Mouse (Mus musculus) CD4-positive, CD25-positive, alpha-beta regulatory T cell, adult 4 months (primary cell): Measurements from ENCODE around the gene Col13a1. TPM values are rescaled to one million over a fixed set of nuclear protein-coding genes. Genes with fewer than 3 reads are reported as not detected.
A peak's percentile ranks its signal among the peaks of the same experiment; 100 is the strongest.

ENCODE experiments used
- ATAC-seq: one replicate; pipeline ENCODE4 v1.8.0; 2017
- polyA plus RNA-seq, 2 experiments: library from polyadenylated mRNA; unstranded; fragments of 100-300 nt; shearing (Covaris generic); gene quantifications; one replicate each; pipeline ENCODE4 v1.2.1; 2017

The Col13a1 gene
- polyA plus RNA-seq, 2 experiments from 2014 or later, result not detected

GRCm38 (mm10) chr10:61894564-61894963 lies 84.3 kb downstream of the Col13a1 start:
- no peak for ATAC-seq

DNA sequence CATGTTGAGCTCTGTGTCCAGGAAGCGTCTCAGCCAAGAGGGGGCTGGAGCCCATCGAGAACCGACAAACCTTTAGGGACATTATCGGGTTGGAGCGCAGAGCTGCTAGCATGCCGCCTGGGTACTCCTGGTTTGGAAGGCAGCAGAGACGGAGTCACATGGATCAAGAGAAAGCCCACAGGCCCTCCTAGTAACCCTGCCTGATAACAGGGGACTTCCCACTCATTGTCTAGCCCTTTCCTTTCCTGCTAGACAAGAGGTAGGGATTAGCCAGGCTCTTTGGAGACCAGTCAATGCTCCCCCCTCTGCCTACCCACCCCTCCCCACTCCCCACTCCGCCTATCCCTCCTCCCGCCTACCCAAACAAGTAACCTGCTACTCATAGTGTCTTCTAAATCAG lies 87.8 kb downstream of the Col13a1 start:
- ATAC-seq, result no peak

DNA sequence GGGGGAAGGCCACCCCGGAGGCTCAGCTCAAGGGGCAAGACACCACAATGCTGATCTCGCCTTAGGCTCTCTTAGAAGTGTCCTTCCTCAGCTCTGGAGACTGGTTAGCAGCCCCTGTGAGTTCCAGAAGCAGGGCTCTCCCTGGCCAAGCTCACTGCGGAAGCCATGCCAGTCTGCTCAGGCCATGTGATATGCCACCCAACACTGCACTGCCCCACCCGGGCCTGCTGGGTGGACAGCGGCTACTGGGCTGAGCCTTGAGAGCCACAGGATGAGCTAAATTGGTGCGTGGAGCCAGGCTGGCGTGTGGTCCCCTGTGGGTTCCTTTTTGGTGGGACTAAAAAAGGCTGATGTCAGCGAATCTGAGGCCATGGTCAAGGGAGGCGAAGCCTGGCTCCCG lies 88.6 kb downstream of the Col13a1 start:
- no peak for ATAC-seq

DNA sequence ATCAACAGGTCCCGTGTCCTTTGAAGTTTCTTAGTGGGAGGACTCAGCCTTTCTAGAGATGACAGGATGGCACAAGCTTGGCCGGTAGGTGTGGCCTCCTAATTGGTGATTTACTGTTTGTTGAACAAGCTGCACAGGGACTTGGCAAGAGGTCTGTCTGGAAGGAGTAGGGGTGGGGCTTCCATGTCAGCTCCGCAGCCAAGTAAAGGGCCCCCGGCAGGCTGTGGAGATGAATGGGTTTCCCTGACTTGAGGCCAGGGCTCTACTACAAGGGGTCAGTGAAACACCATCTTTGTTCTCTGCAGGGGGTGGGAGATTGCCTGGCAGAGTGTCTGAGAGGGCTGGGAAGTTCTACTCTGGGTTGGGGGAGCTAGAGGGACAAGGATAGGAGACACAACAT lies 99.5 kb downstream of the Col13a1 start:
- no peak for ATAC-seq

GRCm38 (mm10) chr10:61877787-61878186 lies 101.1 kb downstream of the Col13a1 start:
- ATAC-seq, result no peak

GRCm38 (mm10) chr10:61869796-61870195 lies 109.1 kb downstream of the Col13a1 start:
- ATAC-seq, result no peak

GRCm38 (mm10) chr10:61866045-61866580 lies 112.8 kb downstream of the Col13a1 start:
- ATAC-seq, result no peak

GRCm38 (mm10) chr10:61859451-61859850 lies 119.5 kb downstream of the Col13a1 start:
- ATAC-seq, result no peak

DNA sequence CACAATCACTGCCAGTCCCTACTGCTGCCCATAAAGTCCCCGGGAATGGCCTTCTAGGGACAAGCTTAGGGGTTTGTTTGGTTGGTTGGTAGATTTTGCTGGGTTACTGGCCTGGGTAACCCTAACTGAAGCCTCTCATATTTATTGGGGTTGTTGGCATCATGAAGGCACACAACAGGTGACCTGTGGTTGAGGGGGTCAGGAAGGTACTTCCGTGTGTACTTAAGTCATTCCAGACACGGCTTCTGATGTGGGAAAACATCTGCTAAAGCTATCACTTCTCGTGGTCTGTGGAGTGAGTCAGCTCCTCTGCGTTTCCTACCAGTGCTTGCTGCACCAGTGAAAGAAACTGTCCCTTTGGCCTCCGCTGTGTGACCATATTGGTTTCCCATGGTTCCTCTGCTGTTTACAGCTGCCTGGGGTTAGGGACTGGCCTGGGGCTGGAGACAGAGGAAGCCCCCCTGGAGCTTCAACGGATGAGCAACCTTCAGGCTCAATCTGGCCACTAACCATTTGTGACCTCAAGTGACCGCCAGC lies 123.7 kb downstream of the Col13a1 start:
- ATAC-seq, result no peak

DNA sequence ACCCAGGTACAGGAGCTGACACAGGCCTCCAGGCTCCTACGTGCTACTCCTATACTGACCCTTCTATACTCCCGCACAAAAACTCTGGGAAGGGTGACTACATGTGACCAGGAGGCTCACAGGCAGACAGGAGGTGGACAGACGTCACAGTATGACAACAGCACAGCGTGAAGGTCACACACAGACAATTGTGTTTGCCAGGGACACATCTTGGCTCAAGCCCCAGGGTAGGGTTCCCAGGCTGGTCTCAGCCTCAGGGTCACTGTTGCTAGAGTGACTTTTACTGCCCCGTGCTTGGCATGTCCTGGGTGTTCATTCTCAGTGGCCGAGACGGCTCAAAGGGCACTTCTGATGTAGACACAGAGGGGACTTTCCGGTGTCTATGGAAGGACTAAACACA lies 126.1 kb downstream of the Col13a1 start:
- no peak for ATAC-seq

GRCm38 (mm10) chr10:61848553-61848952 lies 130.4 kb downstream of the Col13a1 start:
- ATAC-seq, result no peak

DNA sequence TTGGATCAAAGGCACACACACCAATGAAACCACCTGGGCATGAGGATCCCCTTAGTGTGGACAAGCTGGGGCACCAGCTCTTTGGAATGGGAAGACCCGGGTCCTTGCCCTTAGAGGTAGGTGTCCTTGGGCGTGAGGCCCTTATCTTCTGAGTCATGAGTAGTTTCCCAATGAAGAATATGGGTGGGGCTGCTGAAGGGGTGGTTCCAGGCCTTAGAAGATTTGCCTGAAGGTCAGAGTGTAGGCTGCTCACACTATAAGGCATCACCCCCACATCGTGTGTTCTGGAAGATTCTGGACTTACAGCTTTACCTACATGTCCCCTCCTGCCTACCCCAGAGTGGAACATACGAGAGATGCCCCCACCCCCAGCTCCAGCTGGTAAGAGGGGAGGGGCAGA lies 133.4 kb downstream of the Col13a1 start:
- ATAC-seq, result no peak

- no peak for ATAC-seq
These were observed 134.4 kb downstream of the Col13a1 start for GRCm38 (mm10) chr10:61844475-61844874.

DNA sequence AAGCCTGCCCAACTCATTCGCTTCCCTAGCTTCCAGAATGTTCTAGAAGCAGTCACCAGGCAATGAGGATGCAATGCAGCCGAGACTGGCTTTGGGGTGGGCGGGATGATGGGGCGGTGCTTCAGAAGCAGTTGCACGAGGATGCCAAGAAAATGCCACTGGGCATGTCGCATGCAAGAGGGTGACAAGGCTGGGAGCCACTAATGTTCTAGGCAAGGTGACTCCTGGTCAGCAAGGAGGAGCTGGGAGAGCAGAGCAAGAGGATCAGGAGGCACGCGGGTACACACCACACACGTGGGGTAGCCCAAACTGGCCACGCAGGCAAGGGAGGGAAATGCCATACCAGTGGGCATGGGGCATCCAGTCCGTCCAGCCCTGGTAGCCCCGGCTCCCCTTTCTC lies 136.6 kb downstream of the Col13a1 start:
- ATAC-seq, result no peak

DNA sequence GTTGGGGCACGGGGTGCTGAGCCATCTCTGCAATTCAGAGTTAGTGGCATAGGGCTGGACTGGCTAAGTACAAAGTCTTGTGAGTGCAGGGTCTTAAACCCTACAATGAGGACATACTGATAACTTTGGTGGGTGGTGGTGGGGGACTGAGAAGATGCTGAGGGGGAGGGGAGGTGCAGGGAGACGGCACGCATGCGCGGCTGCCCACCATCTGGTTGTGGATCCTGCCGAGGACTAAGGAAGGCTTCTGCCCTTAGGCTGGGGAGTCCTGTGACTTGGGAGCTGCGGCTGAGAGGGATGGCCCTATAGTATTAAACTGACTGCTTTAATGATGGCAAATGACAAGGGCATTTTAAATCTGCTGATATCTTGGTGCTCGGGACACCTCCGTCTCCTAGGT lies 139.6 kb downstream of the Col13a1 start:
- ATAC-seq, result no peak

DNA sequence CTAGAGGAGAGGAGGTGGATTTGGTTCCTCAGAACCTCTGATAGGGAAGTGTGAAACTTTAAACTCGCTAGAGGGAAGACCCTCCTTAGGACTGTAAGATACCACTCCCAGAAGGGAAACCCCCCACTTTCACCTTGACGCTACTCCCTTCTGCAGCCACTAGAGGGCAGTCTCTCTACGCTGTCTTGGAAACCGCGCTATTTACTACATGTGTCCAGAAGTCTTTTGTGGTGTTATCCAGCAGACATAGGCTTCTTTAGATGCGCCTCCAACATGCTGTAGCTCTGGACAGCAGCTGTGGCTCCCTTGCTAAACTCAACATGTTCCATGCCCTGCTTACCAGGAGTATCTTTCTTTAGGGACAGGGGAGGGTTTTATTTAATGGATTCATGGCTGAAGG lies 140.1 kb downstream of the Col13a1 start:
- ATAC-seq, result peak; percentile 53

DNA sequence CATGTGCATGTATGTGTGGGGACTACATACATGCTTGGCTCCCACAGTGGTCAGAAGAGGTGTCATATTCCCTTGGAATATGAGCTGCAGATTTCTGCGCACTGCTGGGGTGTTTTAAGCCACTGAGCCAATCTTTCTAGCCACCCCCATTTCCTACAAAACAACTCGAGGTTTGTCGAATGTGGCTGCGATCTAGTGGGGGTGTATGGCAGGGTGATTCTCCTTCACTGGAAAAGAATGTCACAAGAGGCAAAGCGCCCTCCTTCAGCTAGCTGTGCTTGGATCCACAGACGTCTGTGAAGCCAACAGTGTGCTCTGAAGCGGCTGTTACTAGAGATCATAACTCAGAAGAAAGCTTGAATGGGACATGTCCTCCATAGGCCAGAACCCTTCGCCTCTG lies 141.6 kb downstream of the Col13a1 start:
- ATAC-seq, result no peak

DNA sequence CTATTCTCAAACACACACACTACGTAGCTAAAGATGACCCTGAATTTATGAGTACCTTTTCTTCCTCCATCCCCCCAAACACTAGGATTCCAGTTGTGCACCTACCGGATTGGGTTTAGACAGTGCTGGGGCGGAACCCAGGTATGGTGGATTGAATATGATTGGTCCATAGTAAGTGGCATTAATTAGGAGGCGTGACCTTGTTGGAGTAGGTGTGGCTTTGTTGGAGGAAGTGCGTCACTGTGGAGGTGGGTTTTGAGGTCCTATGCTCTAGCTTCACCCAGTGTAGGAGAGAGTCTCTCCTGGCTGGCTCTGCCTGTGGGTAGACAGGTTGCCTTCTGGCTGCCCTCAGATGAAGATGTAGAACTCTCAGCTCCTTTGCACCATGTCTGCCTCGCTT lies 144.6 kb downstream of the Col13a1 start:
- ATAC-seq, result no peak

- ATAC-seq, result no peak
These were observed 146.2 kb downstream of the Col13a1 start for GRCm38 (mm10) chr10:61832713-61833112.

DNA sequence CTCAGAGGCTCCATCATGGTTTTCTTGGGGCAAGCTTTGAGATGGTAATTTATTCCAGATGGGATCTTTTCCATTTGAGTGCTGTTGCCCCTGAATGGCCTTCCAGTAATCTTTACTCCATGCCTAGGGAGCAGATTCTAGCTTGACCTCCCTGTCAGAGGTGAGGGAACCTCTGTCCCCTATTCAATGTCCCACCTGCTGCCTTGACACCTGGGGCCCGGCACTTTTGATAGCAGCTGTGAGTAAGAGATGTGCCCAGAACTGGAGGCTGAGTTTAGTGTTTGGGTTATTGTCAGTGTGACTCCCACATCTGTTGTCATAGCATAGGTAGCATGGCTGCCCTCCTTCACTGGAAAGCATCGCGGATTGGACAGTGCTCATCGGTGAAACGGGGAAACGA lies 147.2 kb downstream of the Col13a1 start:
- no peak for ATAC-seq

DNA sequence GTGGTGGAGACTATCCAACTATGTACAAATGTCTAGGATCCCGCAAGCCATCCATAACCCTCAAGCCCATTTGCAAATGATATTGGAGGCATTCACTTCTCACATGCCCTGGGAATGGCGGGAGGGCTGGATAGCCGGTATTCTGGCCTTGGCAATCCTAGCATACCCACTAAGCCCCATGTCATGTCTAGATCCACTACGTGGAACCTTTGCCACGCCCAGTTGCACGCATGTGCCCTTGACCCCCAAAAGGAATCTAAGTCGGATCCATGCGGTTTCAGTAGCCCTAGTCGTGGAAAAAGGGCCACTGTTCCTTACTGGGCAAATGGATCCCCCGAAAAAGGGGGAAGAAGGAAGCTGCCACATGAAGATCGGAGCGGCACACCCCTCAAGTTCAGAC lies 147.7 kb downstream of the Col13a1 start:
- no peak for ATAC-seq

- ATAC-seq, result no peak
These were observed 148.1 kb downstream of the Col13a1 start for GRCm38 (mm10) chr10:61830817-61831216.

GRCm38 (mm10) chr10:61829046-61829445 lies 149.9 kb downstream of the Col13a1 start:
- ATAC-seq, result no peak

- ATAC-seq, result no peak
These were observed 150.7 kb downstream of the Col13a1 start for GRCm38 (mm10) chr10:61827950-61828936.
